Mouse (Mus musculus) liver, embryonic 14.5 days (tissue): ENCODE measurements around the gene Hk1.

Experiments used
- CTCF ChIP-seq: IDR thresholded peaks from 2 replicates; pipeline ENCODE4 v1.5.1; 2016; ENCODE audit warnings: antibody characterized with exemption, low read depth, control low read depth
- EP300 ChIP-seq: IDR thresholded peaks from 2 replicates; pipeline ENCODE4 v1.6.1; 2016; ENCODE audit warnings: antibody characterized with exemption, low read depth

DNA sequence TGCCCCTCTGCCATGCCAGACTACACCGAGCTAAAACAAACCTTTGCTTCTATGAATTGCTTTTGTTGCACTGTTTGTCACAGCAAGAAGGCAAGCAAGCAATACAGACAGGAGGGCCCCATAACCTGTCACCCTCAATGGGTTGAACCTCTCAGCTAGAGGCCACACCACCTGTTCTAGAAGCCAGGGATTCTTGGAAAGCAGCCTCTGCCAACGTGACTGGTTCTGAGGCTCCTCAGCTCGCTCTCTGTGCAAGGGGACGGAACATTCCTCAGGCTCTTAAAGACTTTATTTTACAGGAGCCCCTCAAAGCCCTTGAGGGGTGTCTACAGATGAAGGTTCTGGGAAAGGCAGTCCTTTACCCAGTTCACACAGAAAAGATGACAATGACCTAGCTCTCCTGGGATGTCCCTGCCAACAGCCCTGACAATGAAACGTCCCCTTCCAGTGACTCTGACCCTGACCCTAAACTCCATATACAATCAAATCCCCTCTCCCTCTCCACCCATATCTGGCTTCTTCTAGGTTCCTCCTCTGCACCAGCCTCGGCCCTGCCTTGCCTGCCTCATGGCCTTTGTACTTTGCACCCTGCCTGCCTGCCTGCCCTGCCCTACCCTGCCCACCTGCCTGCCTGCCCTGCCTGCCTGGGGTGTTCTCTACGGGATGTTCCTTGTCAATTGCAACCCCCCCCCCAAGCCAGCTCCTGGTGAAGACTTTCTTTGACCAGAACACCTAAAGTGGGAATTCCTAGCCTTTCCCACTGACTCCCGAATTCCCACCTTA lies 158.8 kb downstream of the Hk1 start:
- TF ChIP-seq EP300 (no peak), CTCF (no peak)
